Mouse (Mus musculus) gastrocnemius, postnatal 10 days (tissue): Measurements from ENCODE around the gene 1700067K01Rik. TPM values are rescaled to one million over a fixed set of nuclear protein-coding genes. Genes with fewer than 3 reads are reported as not detected.

Experiments used
- DNase-seq: peaks from one replicate; pipeline ENCODE4 v3.0.0; 2021; ENCODE audit warnings: mixed read lengths
- total RNA-seq, 2 experiments: library from RNA; stranded (reverse); gene quantifications; 2 replicates each; pipeline ENCODE4 v1.2.3; 2021

The 1700067K01Rik gene
- total RNA-seq, 2 experiments from 2014 or later, result 0.47 TPM; not detected in 1

DNA sequence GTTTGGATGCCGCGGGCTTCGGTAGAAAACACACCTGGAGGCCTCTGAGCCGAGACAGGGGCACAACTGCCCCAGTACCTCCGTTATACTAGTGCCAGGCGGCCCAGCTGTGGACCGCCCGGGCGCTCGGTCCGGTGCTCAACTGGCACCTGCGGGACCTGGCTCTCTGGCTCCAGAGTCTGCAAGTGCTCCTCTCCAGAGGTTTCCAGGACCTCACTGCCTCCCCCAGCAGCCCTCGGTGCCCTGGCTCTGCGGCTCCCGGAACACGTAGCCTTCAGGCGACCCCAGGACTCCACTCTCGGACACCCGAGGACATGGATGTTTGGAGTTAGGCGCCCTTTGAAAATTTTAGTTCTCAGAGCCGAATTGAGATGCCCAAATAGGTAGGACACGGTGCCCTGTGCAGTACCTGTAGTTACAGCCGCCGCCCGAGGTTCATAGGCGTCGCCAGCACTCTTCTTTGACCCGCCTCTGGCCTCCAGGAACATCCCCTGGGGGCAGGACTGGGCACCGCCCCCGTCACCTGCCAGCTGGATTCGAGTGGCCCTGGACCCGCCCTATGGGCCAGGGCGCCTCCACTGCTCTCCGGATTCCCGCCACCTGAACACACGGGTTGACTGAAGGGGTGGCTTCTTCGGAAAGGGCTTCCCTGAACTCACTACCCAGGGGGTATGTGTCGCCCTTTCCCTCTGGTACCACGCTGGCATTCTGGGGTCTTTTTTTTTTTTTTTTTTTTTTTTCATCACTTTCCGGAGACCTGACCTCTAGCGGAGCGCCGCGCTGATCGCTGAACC is 10.6 kb downstream of the 1700067K01Rik start, which contains the start of gene 2210011C24Rik:
2210011C24Rik (minus strand) TSS at position 467 of the 794 bp plus-strand sequence.
- no peak for DNase-seq

- DNase-seq, result no peak
Observed at GRCm38 (mm10) chr8:84012499-84013165, 11.3 kb downstream of the 1700067K01Rik start.

DNA sequence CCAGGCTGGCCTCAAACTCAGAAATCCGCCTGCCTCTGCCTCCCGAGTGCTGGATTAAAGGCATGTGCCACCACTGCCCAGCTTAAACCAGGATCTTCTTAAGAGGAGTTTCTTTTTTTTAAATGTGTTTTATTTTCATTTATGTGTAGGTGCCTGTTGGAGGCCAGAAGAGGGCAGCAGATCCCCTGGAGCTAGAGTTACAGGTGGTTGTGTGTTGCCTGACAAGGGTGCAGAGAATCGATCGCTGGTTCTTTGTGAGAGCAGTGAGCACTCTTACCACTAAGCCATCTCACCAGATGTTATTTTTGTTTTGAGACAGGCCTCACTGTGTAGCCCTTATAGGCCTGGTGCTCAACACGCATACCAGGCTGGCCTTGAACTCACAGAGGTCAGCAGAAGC is 14.5 kb downstream of the 1700067K01Rik start:
- DNase-seq, result no peak

DNA sequence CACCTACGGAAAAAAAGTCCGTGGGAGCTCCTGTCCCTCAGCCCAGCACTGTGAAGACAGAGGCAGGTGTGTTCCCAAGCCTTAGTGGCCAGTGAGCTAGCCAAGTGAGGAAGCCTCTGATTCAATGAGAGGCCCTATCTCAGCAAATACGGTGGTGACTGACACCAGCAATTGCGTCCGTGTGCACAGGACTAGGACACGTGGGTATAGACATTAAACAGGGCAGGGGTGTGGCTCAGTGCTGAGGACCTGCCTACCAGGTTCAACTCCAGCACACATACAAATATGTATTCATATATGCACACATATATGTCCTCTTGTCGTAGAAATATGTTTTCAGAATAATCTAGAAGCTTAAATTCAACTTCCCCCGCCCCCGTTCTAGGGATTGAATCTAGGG is 18.4 kb downstream of the 1700067K01Rik start:
- no peak for DNase-seq

- no peak for DNase-seq
Observed at GRCm38 (mm10) chr8:84021096-84021495, 19.8 kb downstream of the 1700067K01Rik start, which contains the start of gene Palm3. Palm3 (plus strand) TSS chr8:84021471.

- DNase-seq, result no peak
Observed at GRCm38 (mm10) chr8:84021569-84021968, 20.3 kb downstream of the 1700067K01Rik start.

GRCm38 (mm10) chr8:84023085-84023484 is 21.8 kb downstream of the 1700067K01Rik start:
- DNase-seq, result peak; percentile 60

DNA sequence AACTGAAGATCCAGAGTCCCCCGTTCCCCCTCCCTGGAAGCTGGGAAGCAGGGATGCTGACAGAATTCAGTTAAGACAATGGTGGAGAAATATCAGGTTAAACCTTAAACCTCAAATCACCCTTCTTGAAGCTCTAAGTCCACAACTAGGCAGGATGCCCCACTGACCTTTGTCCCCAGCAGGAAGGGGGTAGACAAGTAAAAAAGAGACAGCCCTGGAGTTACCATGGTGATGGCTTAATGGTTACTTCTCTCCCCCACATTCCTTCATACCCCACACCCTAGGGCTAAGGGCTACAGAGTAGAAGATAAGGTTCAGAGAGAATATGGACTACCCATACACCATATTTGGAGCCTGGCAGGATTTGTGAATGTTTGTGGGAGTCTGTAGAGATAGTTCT is 22.3 kb downstream of the 1700067K01Rik start:
- no peak for DNase-seq

DNA sequence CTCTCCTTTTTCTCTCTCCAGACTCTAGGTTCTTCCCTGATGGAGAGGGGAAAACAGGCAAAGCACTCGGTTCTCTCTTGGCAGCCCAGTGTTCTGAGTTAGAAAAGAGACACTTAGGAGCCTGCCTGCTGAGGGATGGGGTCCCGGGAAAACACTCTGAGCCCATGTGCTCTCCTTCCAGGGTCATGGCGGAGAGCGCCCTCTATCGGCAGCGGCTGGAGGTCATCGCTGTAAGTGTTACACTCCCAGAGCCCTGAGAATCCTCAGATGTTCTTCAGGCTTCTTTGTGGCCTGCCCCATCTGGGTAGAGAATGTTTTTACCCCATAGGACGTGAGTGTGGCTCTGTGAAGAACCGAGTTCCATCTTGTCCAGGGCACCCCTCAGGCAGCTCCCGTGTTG is 22.9 kb downstream of the 1700067K01Rik start:
- peak; percentile 80 for DNase-seq

GRCm38 (mm10) chr8:84025863-84026262 is 24.6 kb downstream of the 1700067K01Rik start:
- peak; percentile 65 for DNase-seq

GRCm38 (mm10) chr8:84027449-84027848 is 26.1 kb downstream of the 1700067K01Rik start:
- no peak for DNase-seq

GRCm38 (mm10) chr8:84029272-84029671 is 28.0 kb downstream of the 1700067K01Rik start:
- no peak for DNase-seq

- DNase-seq, result no peak
Observed at GRCm38 (mm10) chr8:84032777-84033176, 31.5 kb downstream of the 1700067K01Rik start.

DNA sequence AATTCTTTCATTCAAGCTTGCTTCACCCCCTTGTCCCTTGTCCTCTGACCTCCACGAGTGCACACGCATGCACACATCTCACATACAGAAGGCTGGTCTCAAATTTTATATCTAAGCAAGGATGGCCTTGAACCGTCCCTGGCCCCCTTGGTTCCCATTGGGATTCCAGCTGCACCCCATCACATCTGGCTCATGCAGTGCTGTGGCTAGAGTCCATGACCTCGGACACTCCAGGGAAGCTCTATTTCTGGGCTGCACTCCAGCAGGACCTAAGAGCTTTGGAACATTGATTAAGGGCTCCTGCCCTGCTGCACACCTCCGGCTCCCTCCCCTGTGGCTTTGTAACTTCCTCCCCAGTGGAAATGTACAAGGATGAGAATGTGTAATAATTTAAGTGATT is 36.7 kb downstream of the 1700067K01Rik start:
- no peak for DNase-seq

DNA sequence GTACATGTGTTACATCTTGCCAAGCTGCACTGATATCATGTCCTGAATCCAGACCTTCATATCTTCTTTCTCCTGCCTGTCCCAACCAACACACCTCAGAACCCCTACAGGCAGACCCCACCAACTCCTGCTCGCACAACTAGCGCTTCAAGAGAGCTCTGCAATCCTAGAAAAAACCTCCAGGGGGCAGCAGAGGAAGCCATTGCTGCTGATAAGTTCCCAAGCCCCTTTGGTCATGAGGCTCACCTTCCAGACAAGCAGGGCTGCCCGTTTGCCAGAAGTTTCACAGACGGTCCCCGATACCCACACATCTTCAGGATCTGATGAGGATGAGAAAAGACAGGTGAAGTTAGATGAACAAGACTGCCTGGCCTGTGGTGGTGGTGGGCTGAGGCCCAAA is 37.7 kb downstream of the 1700067K01Rik start:
- DNase-seq, result peak; percentile 71

DNA sequence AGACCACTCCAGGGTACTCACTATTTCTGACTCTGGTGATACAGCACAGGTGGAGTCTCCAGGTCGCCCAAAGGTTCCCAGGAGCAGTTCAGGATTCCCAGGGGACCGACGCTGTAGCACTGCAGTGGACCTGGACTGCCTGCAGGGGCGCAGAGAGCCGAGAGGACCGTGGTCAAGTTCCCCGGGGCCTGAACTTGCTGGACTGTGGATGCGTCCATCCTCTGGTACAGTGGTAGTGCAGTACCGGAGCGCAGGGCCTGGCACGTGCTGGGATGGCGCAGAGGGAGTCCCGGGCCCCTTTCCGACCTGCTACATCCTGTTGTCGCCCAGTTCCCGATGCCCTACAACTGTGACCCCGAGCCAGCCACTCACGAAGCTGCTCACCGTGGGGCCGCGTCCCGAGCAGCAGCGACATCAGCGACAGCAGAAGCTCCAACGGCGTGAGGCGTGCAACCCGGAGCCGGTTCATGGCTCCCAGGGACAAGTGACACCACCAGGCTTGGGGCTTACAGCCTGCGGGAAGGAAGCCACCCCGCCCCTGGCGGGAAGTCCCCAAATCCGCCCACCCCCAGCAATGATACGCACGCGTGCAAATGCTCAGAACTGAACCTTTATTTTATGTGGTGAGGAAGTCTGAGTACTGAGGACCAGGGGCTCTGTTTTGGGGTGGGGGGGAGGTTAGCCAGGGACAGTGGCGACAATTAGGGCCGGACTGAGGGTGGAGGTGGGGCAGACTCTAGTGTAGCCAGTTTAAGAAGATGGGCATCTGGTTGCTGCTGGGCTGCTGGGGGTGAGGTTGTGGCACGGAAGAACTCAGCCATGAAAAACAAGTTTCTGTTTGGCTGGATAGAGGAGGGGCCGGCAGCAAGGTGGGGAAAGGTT is 41.0 kb downstream of the 1700067K01Rik start, which contains the start of gene Il27ra:
Il27ra (minus strand) TSS at position 524 of the 882 bp plus-strand sequence.
- peak; percentile 75 for DNase-seq

DNA sequence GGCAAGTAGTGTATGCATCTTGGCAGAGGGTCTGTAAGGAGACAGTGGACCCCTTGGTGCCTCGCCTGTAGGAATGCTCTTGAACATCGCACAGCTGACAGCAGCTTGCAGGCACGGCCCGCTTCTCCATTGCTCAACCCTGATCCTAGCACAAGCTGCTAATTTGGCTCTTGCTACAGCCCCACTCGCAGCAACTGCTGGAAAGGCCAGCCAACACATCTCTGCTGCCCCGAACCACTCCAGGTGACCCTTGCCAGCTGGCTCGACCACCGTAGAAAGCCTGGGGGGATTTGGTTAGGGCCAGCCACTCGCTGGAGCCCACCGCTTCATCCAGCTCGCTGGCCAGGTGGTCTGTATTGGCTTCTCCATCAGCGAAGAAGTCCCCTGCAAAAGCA is 41.6 kb downstream of the 1700067K01Rik start:
- DNase-seq, result no peak

DNA sequence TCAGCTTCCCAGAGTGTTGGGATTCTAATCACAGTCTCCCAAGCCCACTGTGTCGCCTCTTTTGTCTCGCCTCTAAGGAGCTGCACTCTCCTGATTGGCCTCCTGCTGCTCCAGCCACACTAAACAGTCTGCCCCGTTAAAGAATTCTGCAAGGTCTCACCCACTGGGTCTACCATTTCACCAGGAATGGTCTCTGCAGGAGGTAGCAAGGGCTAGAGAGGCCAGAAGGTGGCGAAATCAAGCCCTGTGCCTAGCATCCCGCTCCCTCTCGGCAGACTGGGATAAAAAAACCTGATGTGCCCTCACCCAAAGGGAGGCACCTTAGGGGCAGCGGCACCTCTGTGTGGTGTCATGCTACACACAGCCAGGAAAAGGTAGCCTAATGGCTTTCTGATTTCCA is 42.8 kb downstream of the 1700067K01Rik start:
- DNase-seq, result no peak

- DNase-seq, result no peak
Observed at GRCm38 (mm10) chr8:84044900-84045299, 43.6 kb downstream of the 1700067K01Rik start, which contains the start of gene Rln3. Rln3 (minus strand) TSS chr8:84045000.

- DNase-seq, result no peak
Observed at GRCm38 (mm10) chr8:84046505-84046904, 45.2 kb downstream of the 1700067K01Rik start.

GRCm38 (mm10) chr8:84048171-84048570 is 46.9 kb downstream of the 1700067K01Rik start:
- no peak for DNase-seq

GRCm38 (mm10) chr8:84052746-84053145 is 51.4 kb downstream of the 1700067K01Rik start:
- DNase-seq, result no peak
